Mouse (Mus musculus) embryo, embryonic 10.5 days (tissue): ENCODE results near the gene Akt2.
"Not testable (repeated sequence)": the region's sequence is repeated elsewhere in the genome, so short reads cannot be mapped to it uniquely, and the experiment has no call there.

ENCODE experiments used
- DNase-seq: peaks from one replicate; pipeline ENCODE4 v3.0.0-alpha.2; 2015; ENCODE audit warnings: low spot score

The Akt2 gene

DNA sequence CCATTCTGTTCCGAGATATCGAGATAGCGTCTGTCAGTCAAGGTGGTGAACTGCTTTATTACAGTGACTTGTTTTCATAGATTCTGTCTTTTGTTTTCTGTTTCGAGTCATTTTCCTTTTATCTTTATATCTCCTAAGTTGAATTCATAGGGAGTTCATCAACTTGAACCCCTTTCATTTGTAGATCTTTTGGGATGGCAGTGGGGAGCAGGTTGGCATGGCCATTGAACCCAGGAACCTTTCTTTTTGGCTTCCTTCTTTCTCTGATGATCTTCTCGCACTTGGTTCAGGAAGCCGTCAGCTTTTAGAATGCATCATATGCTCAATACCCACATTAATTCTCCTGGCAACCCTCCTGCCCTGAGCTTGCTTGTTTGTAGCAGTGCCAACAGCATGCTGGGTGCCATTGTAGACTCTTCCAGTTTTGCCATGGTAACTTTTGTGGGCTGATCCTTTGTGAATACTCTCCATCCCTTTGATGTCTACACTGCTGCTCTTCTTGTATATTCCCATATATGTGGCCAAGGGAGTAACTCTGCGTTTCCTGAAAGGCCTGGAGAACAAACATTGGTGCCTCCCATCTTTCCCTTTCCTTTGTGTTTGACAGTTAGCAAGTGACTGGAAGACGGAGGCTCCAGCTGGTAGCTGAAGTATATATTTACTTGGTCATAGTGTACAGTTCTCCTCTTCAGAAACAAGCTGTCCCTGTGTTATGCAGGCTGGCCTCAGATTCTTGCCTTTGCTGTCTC is 22.6 kb downstream of the Akt2 start:
- no peak for DNase-seq

GRCm38 (mm10) chr7:27621028-27621427 is 29.7 kb downstream of the Akt2 start:
- no peak for DNase-seq

DNA sequence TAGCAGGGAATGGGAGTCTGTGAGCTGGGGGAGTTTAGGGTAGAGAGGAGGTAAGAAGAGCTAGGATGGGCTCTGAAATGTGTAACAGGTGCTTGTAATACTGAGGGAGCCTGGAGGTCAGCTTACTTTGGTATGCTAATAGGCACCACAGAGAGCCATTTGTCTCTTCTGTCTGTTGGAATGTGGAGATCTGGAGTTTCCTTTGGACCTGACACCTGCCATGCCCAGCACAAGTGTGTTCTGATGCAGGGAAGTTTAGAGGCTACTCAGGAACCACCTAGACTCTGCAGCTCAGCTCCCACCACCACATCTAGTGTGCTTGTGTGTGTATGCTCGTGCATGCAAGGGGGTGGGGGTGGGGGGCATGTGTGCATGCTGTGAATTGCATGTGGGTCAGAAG is 30.9 kb downstream of the Akt2 start:
- DNase-seq: no peak

GRCm38 (mm10) chr7:27624967-27625366 is 33.6 kb downstream of the Akt2 start:
- DNase-seq: no peak

GRCm38 (mm10) chr7:27627707-27628106 is 36.4 kb downstream of the Akt2 start:
- DNase-seq: no peak

GRCm38 (mm10) chr7:27628190-27628589 is 36.8 kb downstream of the Akt2 start:
- no peak for DNase-seq

DNA sequence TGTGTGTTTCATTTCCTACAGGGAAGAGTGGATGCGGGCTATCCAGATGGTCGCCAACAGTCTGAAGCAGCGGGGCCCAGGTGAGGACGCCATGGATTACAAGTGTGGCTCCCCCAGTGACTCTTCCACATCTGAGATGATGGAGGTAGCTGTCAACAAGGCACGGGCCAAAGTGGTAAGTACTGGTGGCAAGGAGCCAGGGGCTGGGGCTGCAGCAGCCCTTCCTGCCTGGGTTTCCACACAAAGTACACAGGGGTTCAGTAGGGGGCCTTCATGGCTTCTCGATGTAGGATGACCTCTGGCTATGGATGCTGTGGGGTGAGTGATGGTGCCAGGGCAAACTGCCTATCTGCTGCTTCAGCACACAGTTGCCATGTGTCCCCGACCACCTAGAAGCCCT is 37.5 kb downstream of the Akt2 start:
- DNase-seq: not testable (repeated sequence)

- no peak for DNase-seq
Measured at GRCm38 (mm10) chr7:27631439-27631838, 40.1 kb downstream of the Akt2 start.

GRCm38 (mm10) chr7:27633166-27633565 is 41.8 kb downstream of the Akt2 start:
- no peak for DNase-seq

DNA sequence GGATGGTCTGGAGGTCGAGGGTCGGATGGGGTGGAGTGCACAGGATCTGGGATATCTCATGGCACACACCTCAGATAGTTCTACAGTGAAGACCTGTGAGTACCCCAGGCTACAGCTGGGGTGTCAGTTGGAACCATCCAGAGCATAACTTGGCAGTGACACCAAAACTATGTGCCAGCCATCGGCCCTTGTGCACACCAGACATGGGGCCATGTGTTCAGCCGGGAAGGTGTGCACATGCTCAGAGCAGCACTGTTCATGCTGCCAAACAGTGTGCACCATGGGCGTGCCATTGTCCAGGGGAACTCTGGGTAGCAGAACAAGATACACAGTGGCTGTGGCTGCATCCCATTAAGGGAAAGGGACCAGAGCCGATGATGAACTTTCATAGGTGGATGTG is 43.3 kb downstream of the Akt2 start:
- no peak for DNase-seq

GRCm38 (mm10) chr7:27635094-27635493 is 43.7 kb downstream of the Akt2 start:
- DNase-seq: not testable (repeated sequence)

GRCm38 (mm10) chr7:27644471-27644870 is 53.1 kb downstream of the Akt2 start:
- no peak for DNase-seq

GRCm38 (mm10) chr7:27646516-27646915 is 55.2 kb downstream of the Akt2 start:
- no peak for DNase-seq

DNA sequence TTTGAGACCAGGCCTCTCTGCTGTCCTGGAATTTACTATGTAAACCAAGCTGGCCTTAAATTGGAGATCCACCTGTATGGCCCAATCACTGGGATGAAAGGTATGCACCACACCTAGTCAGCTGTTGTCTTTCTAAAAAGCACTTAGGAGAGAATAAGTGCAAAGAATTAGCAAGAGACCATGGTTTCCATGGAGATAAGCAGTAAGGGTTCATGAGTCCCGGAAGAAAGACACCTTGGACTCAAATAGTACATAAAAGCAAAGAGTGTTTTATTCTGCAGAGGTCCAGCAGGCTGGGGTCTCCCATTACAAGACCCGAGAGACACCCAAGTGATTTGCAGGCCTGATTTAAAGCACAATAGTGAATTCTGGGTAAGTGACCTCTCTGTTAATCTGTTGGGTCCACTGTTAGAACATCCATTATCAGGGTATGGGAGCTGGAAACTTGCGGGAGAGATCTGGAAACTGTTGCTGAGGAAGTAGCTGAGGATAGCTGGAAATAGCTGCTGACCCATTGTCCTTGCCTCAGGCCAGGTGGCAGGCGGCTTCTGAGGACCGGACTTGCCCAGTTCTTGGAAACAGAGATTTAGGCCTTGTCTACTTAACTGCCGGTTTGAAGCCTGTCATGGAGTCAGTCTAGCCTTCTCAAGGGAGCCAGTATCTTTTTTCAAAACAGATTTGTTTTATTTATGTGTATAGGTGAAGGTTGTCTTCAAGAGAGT is 56.1 kb downstream of the Akt2 start:
- no peak for DNase-seq

GRCm38 (mm10) chr7:27649723-27650122 is 58.4 kb downstream of the Akt2 start:
- DNase-seq: no peak

- peak; percentile 93 for DNase-seq
Measured at GRCm38 (mm10) chr7:27650949-27651348, 59.6 kb downstream of the Akt2 start.

GRCm38 (mm10) chr7:27653681-27654437 is 62.5 kb downstream of the Akt2 start, which contains the start of gene Ttc9b:
Gene Ttc9b, plus strand, starts transcription at chr7:27653915.
- DNase-seq: peak; percentile 73

DNA sequence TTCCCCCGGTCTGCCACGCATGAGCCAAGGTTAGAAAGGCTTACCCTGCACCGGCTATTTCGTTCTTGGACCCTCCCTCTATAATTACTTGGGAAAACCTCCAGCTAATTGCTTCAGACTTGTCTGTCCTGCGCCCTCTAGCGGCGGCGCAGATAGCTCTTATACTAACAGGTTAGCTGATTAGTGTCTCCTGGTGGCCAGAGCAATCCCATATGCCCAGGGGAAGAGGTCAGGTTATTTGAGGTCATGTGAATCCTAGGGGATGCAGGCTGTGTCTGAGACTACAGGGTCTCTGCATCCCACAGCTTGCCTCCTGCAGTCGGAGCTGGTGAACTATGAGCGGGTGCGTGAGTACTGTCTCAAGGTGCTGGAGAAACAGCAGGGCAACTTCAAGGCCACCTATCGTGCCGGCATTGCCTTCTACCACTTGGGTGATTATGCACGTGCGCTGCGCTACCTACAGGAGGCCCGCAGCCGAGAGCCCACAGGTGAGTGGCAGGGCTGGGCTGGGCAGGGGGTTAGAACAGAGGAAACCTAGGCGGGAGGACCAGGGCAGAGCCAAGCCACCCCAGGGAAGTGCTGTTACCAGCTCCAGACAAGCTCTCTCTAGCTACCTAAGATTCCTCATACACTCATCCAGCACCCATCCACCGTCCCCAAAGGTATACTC is 63.4 kb downstream of the Akt2 start:
- DNase-seq: no peak

DNA sequence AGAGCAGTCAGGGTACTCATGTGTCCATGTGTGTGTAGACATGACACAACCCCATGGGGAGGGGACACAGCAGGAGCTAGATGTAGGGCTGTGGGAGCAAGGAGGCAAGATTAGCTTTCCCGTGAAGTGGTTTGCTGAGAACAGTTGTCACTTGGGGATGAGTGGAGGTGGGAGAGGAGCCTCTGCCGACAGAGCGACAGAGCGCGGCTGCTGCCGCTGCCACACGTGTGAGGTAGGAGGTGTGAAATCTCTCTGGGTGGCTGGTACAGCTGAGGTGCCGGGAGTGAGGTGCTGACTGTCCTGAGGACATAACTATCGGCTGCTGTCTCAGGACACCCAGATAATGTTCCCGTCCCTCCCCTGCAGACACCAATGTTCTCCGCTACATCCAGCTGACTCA is 64.2 kb downstream of the Akt2 start:
- DNase-seq: no peak

GRCm38 (mm10) chr7:27656600-27656999 is 65.2 kb downstream of the Akt2 start:
- DNase-seq: no peak

- no peak for DNase-seq
Measured at GRCm38 (mm10) chr7:27657824-27658395, 66.6 kb downstream of the Akt2 start.
